Mouse (Mus musculus) intestine, postnatal 0 days (tissue): ENCODE results near the gene A230050P20Rik. TPM values are rescaled to one million over a fixed set of nuclear protein-coding genes. Genes with fewer than 3 reads are reported as not detected.
"Not testable (repeated sequence)": the region's sequence is repeated elsewhere in the genome, so short reads cannot be mapped to it uniquely, and the experiment has no call there.

ENCODE experiments used
- ATAC-seq: fragments of 200-750 bp; cut with Nextera tagmentation; 2 replicates; pipeline ENCODE4 v1.8.0; 2017; ENCODE audit warnings: mild to moderate bottlenecking, moderate TSS enrichment, moderate library complexity
- H3K27ac ChIP-seq: fragments of 300-500 bp; sonication (generic); 2 replicates; pipeline ENCODE4 v1.5.1; 2014; ENCODE audit warnings: mild to moderate bottlenecking, low read depth, low read length, moderate library complexity
- H3K27me3 ChIP-seq: fragments of 300-500 bp; sonication (generic); replicated peaks from 2 replicates; pipeline ENCODE4 v1.6.1; 2014; ENCODE audit warnings: low read length, mixed read lengths; ENCODE audit not compliant: control insufficient read depth, insufficient read depth
- H3K36me3 ChIP-seq: fragments of 300-500 bp; sonication (generic); 2 replicates; pipeline ENCODE4 v1.6.1; 2014; ENCODE audit warnings: mild to moderate bottlenecking, moderate library complexity; ENCODE audit not compliant: control insufficient read depth, insufficient read depth
- H3K4me1 ChIP-seq: fragments of 300-500 bp; sonication (generic); replicated peaks from 2 replicates; pipeline ENCODE4 v1.6.1; 2014; ENCODE audit warnings: antibody characterized with exemption, low read length, mixed read lengths; ENCODE audit not compliant: control insufficient read depth, insufficient read depth
- H3K4me2 ChIP-seq: fragments of 300-500 bp; sonication (generic); replicated peaks from 2 replicates; pipeline ENCODE4 v1.6.1; 2014; ENCODE audit warnings: low read depth, mild to moderate bottlenecking, moderate library complexity
- H3K4me3 ChIP-seq: fragments of 300-500 bp; sonication (generic); 2 replicates; pipeline ENCODE4 v1.5.1; 2014; ENCODE audit warnings: low read depth, low read length
- H3K9ac ChIP-seq: fragments of 300-500 bp; sonication (generic); 2 replicates; pipeline ENCODE4 v1.6.1; 2014; ENCODE audit warnings: mild to moderate bottlenecking, low read depth, low read length
- H3K9me3 ChIP-seq: fragments of 300-500 bp; sonication (generic); 2 replicates; pipeline ENCODE4 v1.6.1; 2016; ENCODE audit warnings: mixed run types; ENCODE audit not compliant: control insufficient read depth
- CTCF ChIP-seq: sonication (generic); IDR thresholded peaks from 2 replicates; pipeline ENCODE4 v1.5.1; 2016; ENCODE audit warnings: low read depth, mild to moderate bottlenecking, control low read depth, antibody characterized with exemption, moderate library complexity
- WGBS: fragments of 180-500 bp; shearing (Covaris S2); extraction: QIAGEN DNeasy Blood & Tissue Kit; methylation state at CpG from one replicate; pipeline ENCODE4 v1.1.7; 2014; 5-methylcytosine and 5-hydroxymethylcytosine counted together
- polyA plus RNA-seq: library from polyadenylated mRNA; unstranded; fragments of >200 nt; fragmentation: Nextera tagmentation; extraction: Ambion mirVana; gene quantifications from 2 replicates; pipeline ENCODE4 v1.2.1, GENCODE M21; 2015

Gene A230050P20Rik
- polyA plus RNA-seq, 1 experiment from 2014 or later = 4.9 TPM

DNA sequence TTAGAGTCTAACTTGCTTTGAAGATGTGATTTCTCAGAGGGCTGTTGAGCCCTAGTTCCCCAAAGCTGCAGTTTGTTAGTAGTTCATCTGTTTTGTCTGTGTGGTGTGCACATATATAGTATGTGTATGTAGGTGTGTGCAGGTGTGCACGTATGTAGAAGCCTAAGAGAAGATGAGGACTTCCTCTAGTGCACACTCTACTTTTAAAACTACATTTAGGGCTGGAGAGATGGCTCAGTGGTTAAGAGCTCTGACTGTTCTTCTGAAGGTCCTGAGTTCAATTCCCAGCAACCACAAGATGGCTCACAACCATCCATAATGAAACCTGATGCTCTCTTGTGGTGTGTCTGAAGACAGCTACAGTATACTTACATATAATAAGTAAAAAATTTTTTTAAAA, 33.6 kb upstream of the A230050P20Rik start:
- H3K27me3 ChIP-seq = no peaks in the 10 kb centered on the region; the same call in 1 of the 2 replicates
- H3K27ac ChIP-seq = no peak overlapping the region
- no peak for TF ChIP-seq CTCF
- H3K4me1 ChIP-seq = no peaks in the 10 kb centered on the region
- ATAC-seq = no peak
- no peak overlapping the region for H3K9ac ChIP-seq
- H3K4me3 ChIP-seq = no peak overlapping the region
- no peaks in the 10 kb centered on the region for H3K36me3 ChIP-seq
- H3K9me3 ChIP-seq = no peaks in the 10 kb centered on the region
- 73% methylated on average over 1 of the region's 1 CpGs for WGBS
- H3K4me2 ChIP-seq = no peak overlapping the region

DNA sequence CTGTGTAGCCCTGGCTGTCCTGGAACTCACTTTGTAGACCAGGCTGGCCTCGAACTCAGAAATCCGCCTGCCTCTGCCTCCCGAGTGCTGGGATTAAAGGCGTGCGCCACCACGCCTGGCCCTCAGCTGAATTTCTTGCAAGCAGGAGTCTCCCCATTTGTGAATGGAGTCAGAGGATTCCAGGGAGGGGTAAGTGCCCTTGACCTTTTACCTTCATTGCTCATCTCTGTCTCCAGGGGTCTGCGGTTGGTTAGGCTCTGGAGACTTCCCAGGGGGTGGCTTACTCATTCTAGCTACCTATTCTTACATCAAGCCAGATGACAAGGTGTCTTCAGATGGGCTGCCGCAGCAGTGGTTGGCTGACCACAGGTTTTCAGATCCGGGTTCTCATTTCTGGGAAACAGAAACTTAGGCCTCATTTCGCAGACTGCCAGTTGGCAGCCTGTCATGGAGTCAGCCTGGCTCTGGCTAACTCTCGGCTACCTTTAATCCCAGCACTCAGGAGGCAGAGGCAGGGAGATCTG, 32.9 kb upstream of the A230050P20Rik start:
- not testable (repeated sequence) for ATAC-seq, H3K27me3 ChIP-seq, H3K36me3 ChIP-seq, H3K4me2 ChIP-seq, H3K9ac ChIP-seq, H3K4me3 ChIP-seq, H3K4me1 ChIP-seq, H3K27ac ChIP-seq, H3K9me3 ChIP-seq
- 85% methylated on average over 11 of the region's 11 CpGs for WGBS

GRCm38 (mm10) chr9:20837184-20837947, 31.1 kb upstream of the A230050P20Rik start:
- Histone ChIP-seq H3K27ac (no peak overlapping the region), H3K9me3 (no peaks in the 10 kb centered on the region), H3K4me2 (no peak overlapping the region), H3K4me3 (no peak overlapping the region), H3K4me1 (no peaks in the 10 kb centered on the region), H3K36me3 (no peaks in the 10 kb centered on the region), H3K27me3 (no peaks in the 10 kb centered on the region), H3K9ac (no peak overlapping the region)
- no peak for ATAC-seq
- 76% methylated on average over 9 of the region's 9 CpGs for WGBS
- TF ChIP-seq CTCF = no peak

DNA sequence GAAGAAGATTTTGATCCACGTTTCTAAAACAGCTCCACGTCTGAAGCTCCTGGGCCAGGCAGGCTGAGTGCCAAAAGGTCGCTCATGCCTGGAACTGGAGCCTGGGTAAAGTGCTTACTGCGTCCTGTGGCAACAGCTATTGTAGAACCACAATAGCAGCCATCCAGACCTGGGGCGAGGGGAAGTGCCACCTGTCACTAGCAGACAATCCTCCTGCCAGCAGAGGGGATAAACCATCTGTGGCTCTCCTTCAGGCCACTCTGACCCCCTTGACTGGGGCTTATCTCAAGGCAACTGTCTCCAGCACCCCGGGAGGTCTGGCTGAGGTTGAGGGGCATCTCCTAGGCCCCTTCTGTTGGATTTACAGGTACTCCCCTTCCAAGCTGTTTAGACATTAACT, 29.5 kb upstream of the A230050P20Rik start:
- Histone ChIP-seq H3K4me2 (no peak overlapping the region), H3K9ac (no peak overlapping the region), H3K27ac (no peak overlapping the region), H3K36me3 (no peaks in the 10 kb centered on the region), H3K4me3 (no peak overlapping the region), H3K9me3 (no peaks in the 10 kb centered on the region), H3K4me1 (no peaks in the 10 kb centered on the region), H3K27me3 (no peaks in the 10 kb centered on the region; the same call in 1 of the 2 replicates)
- 50% methylated on average over 6 of the region's 6 CpGs for WGBS
- no peak for TF ChIP-seq CTCF
- no peak for ATAC-seq

DNA sequence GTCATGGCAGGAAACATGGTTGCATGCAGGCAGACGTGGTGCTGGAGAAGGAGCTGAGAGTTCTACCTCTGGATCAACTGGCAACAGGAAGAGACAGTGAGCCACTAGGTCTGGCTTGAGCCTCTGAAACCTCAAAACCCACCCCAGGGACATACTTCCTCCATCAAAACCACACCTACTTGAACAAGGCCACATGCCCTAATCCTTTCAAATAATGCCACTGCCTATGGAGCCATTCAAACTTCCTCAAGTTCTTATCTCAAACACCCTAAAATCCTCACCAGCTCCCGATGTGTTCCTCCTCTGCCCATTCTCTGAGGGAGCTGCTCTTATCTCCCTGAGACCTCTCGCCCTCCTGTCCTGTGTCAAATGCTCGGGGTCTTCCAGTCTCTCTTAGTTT, 26.2 kb upstream of the A230050P20Rik start:
- WGBS = 32% methylated on average over 4 of the region's 4 CpGs
- ATAC-seq = no peak
- no peak for TF ChIP-seq CTCF

GRCm38 (mm10) chr9:20842670-20843069, 25.8 kb upstream of the A230050P20Rik start:
- H3K27me3 ChIP-seq = no peaks in the 10 kb centered on the region; the same call in 1 of the 2 replicates
- no peak overlapping the region for H3K9ac ChIP-seq
- WGBS = 31% methylated on average over 2 of the region's 2 CpGs
- H3K4me2 ChIP-seq = no peak overlapping the region
- no peaks in the 10 kb centered on the region for H3K9me3 ChIP-seq
- ATAC-seq = no peak
- TF ChIP-seq CTCF = peak; percentile 64
- no peak overlapping the region for H3K27ac ChIP-seq
- no peak overlapping the region for H3K4me3 ChIP-seq
- H3K4me1 ChIP-seq = no peaks in the 10 kb centered on the region
- H3K36me3 ChIP-seq = no peaks in the 10 kb centered on the region

More for the DNA sequence above, 26.2 kb upstream of the A230050P20Rik start:
- H3K27me3 ChIP-seq = no peaks in the 10 kb centered on the region; the same call in 1 of the 2 replicates
- no peaks in the 10 kb centered on the region for H3K4me1 ChIP-seq
- H3K27ac ChIP-seq = no peak overlapping the region
- H3K4me3 ChIP-seq = no peak overlapping the region
- no peak overlapping the region for H3K9ac ChIP-seq
- no peaks in the 10 kb centered on the region for H3K9me3 ChIP-seq
- H3K4me2 ChIP-seq = no peak overlapping the region
- H3K36me3 ChIP-seq = no peaks in the 10 kb centered on the region
